Mouse (Mus musculus) left cerebral cortex, adult 2 months (tissue): Measurements from ENCODE around the gene Myrip. TPM values are rescaled to one million over a fixed set of nuclear protein-coding genes. Genes with fewer than 3 reads are reported as not detected.

Experiments used
- DNase-seq, 2 experiments: peaks; one replicate each; pipeline ENCODE4 v3.0.0; 2021 to 2022; ENCODE audit warnings: low spot score in 2 of 2, mixed read lengths in 1 of 2; ENCODE audit errors: extremely low spot score in 1 of 2
- H3K27ac ChIP-seq: fragments of 200-600 bp; 2 replicates; pipeline ENCODE4 v1.8.1; 2022
- H3K4me3 ChIP-seq: fragments of 200-600 bp; 2 replicates; pipeline ENCODE4 v1.8.1; 2022
- CTCF ChIP-seq: fragments of 200-600 bp; IDR thresholded peaks from 2 replicates; pipeline ENCODE4 v1.8.1; 2022; ENCODE audit warnings: antibody characterized with exemption, mild to moderate bottlenecking, moderate library complexity
- intact Hi-C: fragments of 180-260 bp; cut with DNase I; formaldehyde crosslinking; loops from one replicate; pipeline ENCODE4 v1.15.1; 2025
- total RNA-seq, 2 experiments: library from RNA; stranded (reverse); gene quantifications; 2 replicates each; pipeline ENCODE4 v1.2.3; 2021

The Myrip gene
- total RNA-seq, 2 experiments from 2014 or later, result 86.1 to 91.1 TPM

DNA sequence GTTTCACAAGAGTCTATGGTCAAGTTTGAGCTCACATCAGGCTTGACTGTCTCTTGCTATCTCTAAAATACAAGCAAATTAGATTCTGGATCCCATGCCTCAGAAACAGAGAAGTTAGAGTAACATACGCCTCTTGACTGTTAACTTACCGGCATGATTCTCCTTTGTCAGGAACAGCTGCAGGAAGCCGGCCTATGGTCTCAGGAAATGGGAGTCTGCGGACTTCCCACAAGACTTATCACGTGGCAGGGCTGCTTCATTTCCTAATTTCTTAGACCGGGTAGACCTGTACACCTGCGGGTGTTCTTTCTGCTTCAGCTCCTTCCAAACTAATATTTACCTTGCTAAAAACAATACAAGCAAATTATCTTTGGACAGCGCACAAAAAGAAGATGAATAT lies 215.4 kb downstream of the Myrip start:
- no peak for DNase-seq
- Histone ChIP-seq H3K4me3 (no peak overlapping the region), H3K27ac (no peak overlapping the region)
- intact Hi-C loops, result no loop called here
- TF ChIP-seq CTCF, result no peak

DNA sequence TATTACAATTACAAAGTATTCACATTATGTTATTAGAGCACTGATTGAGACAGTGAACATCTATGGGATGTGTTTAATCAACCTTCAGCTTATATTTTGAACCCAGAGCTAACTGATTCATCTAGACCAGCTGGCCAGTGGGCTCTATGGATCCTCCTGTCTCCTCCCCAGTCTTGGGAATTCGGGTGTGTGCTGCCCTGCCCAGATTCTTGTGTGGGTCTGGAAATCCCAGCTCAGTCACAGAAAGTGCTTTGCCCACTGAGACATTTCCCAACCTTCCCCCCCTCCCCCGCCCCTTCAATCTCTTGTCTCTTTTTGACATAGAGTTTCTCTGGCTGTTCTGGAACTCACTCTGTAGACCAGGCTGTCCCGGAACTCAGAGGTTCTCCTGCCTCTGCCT lies 217.6 kb downstream of the Myrip start:
- Histone ChIP-seq H3K27ac (no peak overlapping the region), H3K4me3 (no peak overlapping the region)
- DNase-seq, result no peak
- no peak for TF ChIP-seq CTCF
- intact Hi-C loops, result no loop called here

DNA sequence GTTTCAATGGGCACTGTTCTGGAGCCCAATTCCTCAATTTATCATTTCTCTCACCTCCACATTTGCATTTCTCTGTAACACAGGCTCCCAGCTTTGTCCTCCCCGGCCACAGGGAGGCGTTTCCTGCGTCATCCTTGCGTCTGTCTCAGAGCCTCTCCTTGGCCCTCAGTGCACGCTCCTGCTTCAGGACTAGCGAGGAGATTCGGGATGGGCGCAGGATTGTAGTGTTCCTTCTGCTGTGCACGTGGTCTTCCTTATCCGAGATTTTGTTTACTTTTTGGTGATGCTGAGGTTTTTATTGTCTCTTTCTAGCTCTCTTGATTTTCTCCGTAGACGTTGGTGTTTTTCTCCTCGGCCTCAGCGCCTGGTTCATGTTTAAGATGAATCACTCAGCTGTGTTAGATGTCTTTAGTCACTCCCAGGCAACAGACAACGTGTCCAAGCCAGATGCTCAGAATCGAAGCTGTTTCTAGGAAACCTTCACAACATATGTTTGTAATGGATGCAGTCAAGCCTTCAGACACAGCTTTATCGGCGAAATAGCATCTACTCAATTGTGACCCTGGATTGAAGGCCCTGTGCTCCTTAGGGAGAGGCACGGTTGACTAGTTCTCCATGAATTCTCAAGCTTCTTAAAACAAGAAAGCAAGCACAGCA lies 218.3 kb downstream of the Myrip start:
- H3K4me3 ChIP-seq, result no peak overlapping the region
- TF ChIP-seq CTCF, result peak; percentile 31
- H3K27ac ChIP-seq, result peak overlapping the region; percentile 47; the same call in 1 of the 2 replicates
- intact Hi-C loops, result no loop called here
- DNase-seq, result peak; percentile 26 to 44

DNA sequence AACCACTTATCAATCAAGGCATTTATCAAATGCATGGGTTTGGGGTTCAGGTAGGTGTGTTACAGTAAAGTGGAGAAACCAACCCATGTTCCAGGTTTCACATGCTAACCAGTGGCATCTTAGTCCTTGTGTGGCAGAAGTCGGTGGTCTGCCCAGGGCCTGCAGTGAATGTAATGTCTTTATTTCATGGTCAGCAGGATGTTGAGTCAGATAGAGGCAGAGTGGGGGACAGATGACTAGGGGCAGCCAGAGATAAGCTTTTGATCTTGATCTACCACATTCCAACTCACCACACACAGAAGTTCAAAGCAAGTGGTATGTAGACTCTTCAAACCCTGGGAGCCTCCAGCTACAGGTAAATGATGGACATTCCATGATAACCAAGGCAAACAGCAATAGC lies 219.8 kb downstream of the Myrip start:
- intact Hi-C loops, result no loop called here
- no peak for DNase-seq
- TF ChIP-seq CTCF, result no peak
- Histone ChIP-seq H3K4me3 (no peak overlapping the region), H3K27ac (no peak overlapping the region)

Other genes with a start within 250 kb of the Myrip start
- gene Cx3cr1, start 231.6 kb upstream of the Myrip start, total RNA-seq, result 10 to 100 TPM; 28.6 to 30.9 TPM
- gene Ccr8, start 209.4 kb upstream of the Myrip start, total RNA-seq, result not detected
- gene Slc25a38, start 191.1 kb upstream of the Myrip start, total RNA-seq, result 10 to 100 TPM; 24.3 to 24.9 TPM
- gene Rpsa, start 173.8 kb upstream of the Myrip start, total RNA-seq, result 100 to 1,000 TPM; 398 to 400 TPM
- 100 to 1,000 TPM; 177 to 214 TPM for gene Mobp, start 151.8 kb upstream of the Myrip start, total RNA-seq
- gene Eif1b, start 190.7 kb downstream of the Myrip start, total RNA-seq, result 100 to 1,000 TPM; 159 to 176 TPM
- gene Entpd3, start 238.3 kb downstream of the Myrip start, total RNA-seq, result 1 to 10 TPM; 4.9 to 8.1 TPM